ENCODE assay signal across 8 mouse cellular contexts in the genomic region with DNA sequence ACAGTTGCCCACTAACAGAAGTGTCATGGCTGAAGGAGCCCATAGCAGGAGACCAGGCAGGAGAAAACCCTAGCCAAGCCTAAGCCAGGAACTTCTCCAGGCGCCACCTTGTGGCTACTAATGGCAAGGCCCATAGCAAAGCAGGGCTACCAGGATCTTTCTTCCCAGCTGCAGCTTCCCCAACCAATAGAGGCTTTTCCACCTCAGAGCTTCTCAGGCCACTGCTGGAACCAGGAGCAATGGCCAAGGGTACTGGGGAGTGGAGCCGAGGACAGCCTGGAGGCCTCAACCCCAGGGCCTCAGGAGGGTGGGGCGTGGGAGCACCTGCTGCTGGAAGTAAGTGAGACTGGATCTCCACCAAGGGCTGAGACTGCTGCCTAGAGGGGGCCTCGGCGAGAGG. TPM values are rescaled to one million over a fixed set of nuclear protein-coding genes. Genes with fewer than 3 reads are reported as not detected.
DNase-seq lines count a peak whose midpoint lies in the region; ATAC-seq and TF ChIP-seq lines count a peak whose summit lies in the region.

No protein-coding gene starts in this region.

- peaks cover 40% of the 10 kb centered on the region for H3K36me3 ChIP-seq in embryonic facial prominence, embryonic 15.5 days
- H3K36me3 ChIP-seq in heart, embryonic 14.5 days (ENCODE audit: control insufficient read depth, insufficient read depth, low read length) = peaks cover 65% of the 10 kb centered on the region
- peaks cover 21% of the 10 kb centered on the region for H3K36me3 ChIP-seq in kidney, postnatal 0 days (ENCODE audit: insufficient read depth, low read length)
- peaks cover 58% of the 10 kb centered on the region for H3K36me3 ChIP-seq in liver, embryonic 12.5 days
- H3K36me3 ChIP-seq in stomach, postnatal 0 days (ENCODE audit: control insufficient read depth, insufficient read depth, low read length) = peaks cover 4% of the 10 kb centered on the region; the same call in 1 of the 2 replicates

- no peaks in the 10 kb centered on the region for H3K27me3 ChIP-seq in embryonic facial prominence, embryonic 15.5 days
- no peaks in the 10 kb centered on the region for H3K27me3 ChIP-seq in heart, embryonic 14.5 days (ENCODE audit: control insufficient read depth, insufficient read depth, low read length)
- H3K27me3 ChIP-seq in kidney, postnatal 0 days (ENCODE audit: insufficient read depth, low read length) = no peaks in the 10 kb centered on the region
- no peaks in the 10 kb centered on the region for H3K27me3 ChIP-seq in liver, embryonic 12.5 days (replicated peaks)
- H3K27me3 ChIP-seq in stomach, postnatal 0 days (ENCODE audit: control insufficient read depth, insufficient read depth, low read length) = no peaks in the 10 kb centered on the region

- peak; percentile 85 for TF ChIP-seq CTCF in kidney, postnatal 0 days (IDR thresholded peaks at IDR 0.05; ENCODE audit: low read depth)
- peak; percentile 88 for TF ChIP-seq CTCF in stomach, postnatal 0 days (IDR thresholded peaks at IDR 0.05; ENCODE audit: low read depth)

- H3K4me2 ChIP-seq in embryonic facial prominence, embryonic 15.5 days (replicated peaks) = no peak overlapping the region
- H3K4me2 ChIP-seq in heart, embryonic 14.5 days (ENCODE audit: low read length) = no peak overlapping the region
- H3K4me2 ChIP-seq in kidney, postnatal 0 days (ENCODE audit: low read length) = no peak overlapping the region
- H3K4me2 ChIP-seq in liver, embryonic 12.5 days = no peak overlapping the region
- H3K4me2 ChIP-seq in stomach, postnatal 0 days (replicated peaks; ENCODE audit: low read depth) = no peak overlapping the region; the same call in 1 of the 2 replicates

- peak; percentile 60 for DNase-seq in CD4-positive helper T cell, adult 2 months (ENCODE audit: low read depth, low spot score)
- peak; percentile 21 to 51 for DNase-seq in adrenal gland, postnatal 4 days (ENCODE audit: low spot score in 2 of 2)
- peak; percentile 88 for DNase-seq in kidney, postnatal 0 days (ENCODE audit: low spot score)
- DNase-seq in natural killer cell, adult 2 months (ENCODE audit: low spot score in 2 of 2) = peak; percentile 32 to 53
- DNase-seq in stomach, postnatal 0 days (ENCODE audit: low spot score) = peak; percentile 78

- no peak for TF ChIP-seq EP300 in stomach, postnatal 0 days (optimal IDR thresholded peaks at IDR 0.05)

- no peaks in the 10 kb centered on the region for H3K9me3 ChIP-seq in embryonic facial prominence, embryonic 15.5 days (replicated peaks)
- H3K9me3 ChIP-seq in heart, embryonic 14.5 days (ENCODE audit: control insufficient read depth, low read length) = no peaks in the 10 kb centered on the region
- no peaks in the 10 kb centered on the region for H3K9me3 ChIP-seq in kidney, postnatal 0 days (replicated peaks; ENCODE audit: low read length)
- H3K9me3 ChIP-seq in liver, embryonic 12.5 days (replicated peaks) = no peaks in the 10 kb centered on the region
- H3K9me3 ChIP-seq in stomach, postnatal 0 days (ENCODE audit: control insufficient read depth, low read length) = no peaks in the 10 kb centered on the region

- no peak overlapping the region for H3K9ac ChIP-seq in embryonic facial prominence, embryonic 15.5 days
- no peak overlapping the region for H3K9ac ChIP-seq in heart, embryonic 14.5 days (ENCODE audit: low read length)
- H3K9ac ChIP-seq in kidney, postnatal 0 days (ENCODE audit: low read depth, low read length) = no peak overlapping the region
- no peak overlapping the region for H3K9ac ChIP-seq in liver, embryonic 12.5 days
- H3K9ac ChIP-seq in stomach, postnatal 0 days (ENCODE audit: low read length) = no peak overlapping the region

- H3K4me3 ChIP-seq in embryonic facial prominence, embryonic 15.5 days (replicated peaks) = no peak overlapping the region
- H3K4me3 ChIP-seq in heart, embryonic 14.5 days (ENCODE audit: control insufficient read depth in 1 of 2, insufficient read depth in 1 of 2, low read depth in 1 of 2, low read length in 2 of 2) = no peak overlapping the region
- H3K4me3 ChIP-seq in kidney, postnatal 0 days (replicated peaks; ENCODE audit: low read depth, low read length) = no peak overlapping the region
- no peak overlapping the region for H3K4me3 ChIP-seq in liver, embryonic 12.5 days
- no peak overlapping the region for H3K4me3 ChIP-seq in stomach, postnatal 0 days (ENCODE audit: low read depth, low read length)

- 0 out of 2 replicates have a peak, but pooled peaks cover 8% of the 10 kb centered on the region for H3K4me1 ChIP-seq in embryonic facial prominence, embryonic 15.5 days
- peaks cover 0 to 16% of the 10 kb centered on the region in 2 experiments; a peak in 3 of 4 replicates for H3K4me1 ChIP-seq in heart, embryonic 14.5 days (ENCODE audit: control insufficient read depth in 2 of 2, insufficient read depth in 2 of 2, low read length in 2 of 2)
- H3K4me1 ChIP-seq in kidney, postnatal 0 days (replicated peaks; ENCODE audit: insufficient read depth, low read length) = peaks cover 20% of the 10 kb centered on the region; the same call in 1 of the 2 replicates
- H3K4me1 ChIP-seq in liver, embryonic 12.5 days = peaks cover 17% of the 10 kb centered on the region
- H3K4me1 ChIP-seq in stomach, postnatal 0 days (replicated peaks; ENCODE audit: control insufficient read depth, insufficient read depth) = no peaks in the 10 kb centered on the region; the same call in 1 of the 2 replicates

- no peak overlapping the region for H3K27ac ChIP-seq in embryonic facial prominence, embryonic 15.5 days (replicated peaks)
- H3K27ac ChIP-seq in heart, embryonic 14.5 days (replicated peaks in 1 of 2; ENCODE audit: control insufficient read depth in 1 of 2, insufficient read depth in 1 of 2, low read depth in 2 of 2, low read length in 2 of 2) = no peak overlapping the region
- H3K27ac ChIP-seq in kidney, postnatal 0 days = no peak overlapping the region
- H3K27ac ChIP-seq in liver, embryonic 12.5 days = no peak overlapping the region
- H3K27ac ChIP-seq in stomach, postnatal 0 days (replicated peaks) = peak overlapping the region; percentile 78

- peak; percentile 35; the same call in 1 of the 2 replicates for ATAC-seq in embryonic facial prominence, embryonic 15.5 days (ENCODE audit: insufficient number of reproducible peaks, low FRiP score, low TSS enrichment, low read depth)
- ATAC-seq in heart, embryonic 14.5 days (ENCODE audit: insufficient number of reproducible peaks, insufficient read depth, low FRiP score, low read depth) = peak; percentile 36; the same call in 1 of the 2 replicates
- peak; percentile 68 for ATAC-seq in kidney, postnatal 0 days (replicated peaks; ENCODE audit: low FRiP score, low read depth)
- ATAC-seq in liver, embryonic 12.5 days = peak; percentile 40; the same call in 1 of the 2 replicates
- peak; percentile 56 for ATAC-seq in stomach, postnatal 0 days (ENCODE audit: low FRiP score, low TSS enrichment)

- 49% methylated on average over 5 of the region's 5 CpGs for WGBS in embryonic facial prominence, embryonic 15.5 days
- 61% methylated on average over 5 of the region's 5 CpGs for WGBS in heart, embryonic 14.5 days
- 34% methylated on average over 5 of the region's 5 CpGs for WGBS in kidney, postnatal 0 days
- 53% methylated on average over 5 of the region's 5 CpGs for WGBS in liver, embryonic 12.5 days (ENCODE audit: insufficient replicate concordance)
- 50% methylated on average over 5 of the region's 5 CpGs for WGBS in stomach, postnatal 0 days

RNA-seq across cellular contexts. Expression of gene Rnf34, which starts 31.5 kb away (rescaled TPM):
- total RNA-seq in adrenal gland, postnatal 4 days (2021) = 10 to 100 TPM; 21.1 to 24.5 TPM
- 32.0 and 36.0 TPM in 2 replicates for polyA plus RNA-seq in embryonic facial prominence, embryonic 15.5 days (2015; fragmentation: Nextera tagmentation; extraction: Ambion mirVana)
- 30.1 and 34.7 TPM in 2 replicates for polyA plus RNA-seq in heart, embryonic 14.5 days (2014; fragmentation: Nextera tagmentation; extraction: Ambion mirVana)
- polyA plus RNA-seq in kidney, postnatal 0 days (2015; fragmentation: Nextera tagmentation; extraction: Ambion mirVana) = 33.3 and 33.9 TPM in 2 replicates
- 14.4 and 14.9 TPM in 2 replicates for polyA plus RNA-seq in liver, embryonic 12.5 days (2016; fragmentation: Nextera tagmentation; extraction: Ambion mirVana)
- polyA plus RNA-seq in stomach, postnatal 0 days (2015; fragmentation: Nextera tagmentation; extraction: Ambion mirVana) = 16.9 and 19.1 TPM in 2 replicates

Comparison
In these comparisons a context has a peak if more than half of its experiments do, and no peak if none do; other contexts are left out.
1. DNase-seq: peak in every context shown above with its lines; median percentile 88 in kidney, postnatal 0 days; 78 in stomach, postnatal 0 days; 60 in CD4-positive helper T cell, adult 2 months; 42 in natural killer cell, adult 2 months; 36 in adrenal gland, postnatal 4 days.